Mouse (Mus musculus) urinary bladder, adult 18-20 months (tissue): ENCODE data around the gene Ovol2.

Source experiments
- DNase-seq, 2 experiments: peaks; one replicate each; pipeline ENCODE4 v3.0.0; 2022; ENCODE audit warnings: low spot score in 2 of 2, mixed read lengths in 2 of 2

Gene Ovol2

GRCm38 (mm10) chr2:144324218-144324617 lies 7.7 kb downstream of the Ovol2 start:
- DNase-seq: no peak

GRCm38 (mm10) chr2:144311372-144311771 lies 20.6 kb downstream of the Ovol2 start:
- DNase-seq: no peak

GRCm38 (mm10) chr2:144310273-144310672 lies 21.7 kb downstream of the Ovol2 start:
- no peak for DNase-seq

GRCm38 (mm10) chr2:144308561-144308960 lies 23.4 kb downstream of the Ovol2 start:
- no peak for DNase-seq

GRCm38 (mm10) chr2:144305721-144306294 lies 26.1 kb downstream of the Ovol2 start:
- no peak for DNase-seq

GRCm38 (mm10) chr2:144301101-144301500 lies 30.8 kb downstream of the Ovol2 start:
- no peak for DNase-seq

- peak; percentile 8 for DNase-seq
These were observed 31.9 kb downstream of the Ovol2 start for GRCm38 (mm10) chr2:144299749-144300669.

GRCm38 (mm10) chr2:144295145-144295735 lies 36.7 kb downstream of the Ovol2 start:
- no peak for DNase-seq

- no peak for DNase-seq
These were observed 40.2 kb downstream of the Ovol2 start for GRCm38 (mm10) chr2:144291600-144292305.

GRCm38 (mm10) chr2:144290321-144290720 lies 41.6 kb downstream of the Ovol2 start:
- no peak for DNase-seq

GRCm38 (mm10) chr2:144281417-144281816 lies 50.5 kb downstream of the Ovol2 start:
- DNase-seq: no peak

GRCm38 (mm10) chr2:144280568-144280967 lies 51.4 kb downstream of the Ovol2 start:
- no peak for DNase-seq

GRCm38 (mm10) chr2:144279742-144280141 lies 52.2 kb downstream of the Ovol2 start:
- no peak for DNase-seq

GRCm38 (mm10) chr2:144276885-144277284 lies 55.1 kb downstream of the Ovol2 start:
- no peak for DNase-seq

GRCm38 (mm10) chr2:144274741-144275140 lies 57.2 kb downstream of the Ovol2 start:
- DNase-seq: no peak

GRCm38 (mm10) chr2:144272088-144272487 lies 59.9 kb downstream of the Ovol2 start:
- no peak for DNase-seq

- peak; percentile 88 to 94 for DNase-seq
These were observed 61.2 kb downstream of the Ovol2 start, which contains the start of the genes Mgme1 and Snx5 for GRCm38 (mm10) chr2:144270507-144271420. Mgme1 (plus strand) TSS chr2:144270663. Snx5 (minus strand) TSS chr2:144270906.

GRCm38 (mm10) chr2:144269679-144270475 lies 62.1 kb downstream of the Ovol2 start:
- DNase-seq: no peak

- DNase-seq: no peak
These were observed 62.7 kb downstream of the Ovol2 start for GRCm38 (mm10) chr2:144269306-144269650.
